Mouse (Mus musculus): ENCODE data around the gene Tm4sf19. TPM values are rescaled to one million over a fixed set of nuclear protein-coding genes. Genes with fewer than 3 reads are reported as not detected.

Gene Tm4sf19
- polyA plus RNA-seq, 1 experiment from 2014 or later = not detected

DNA sequence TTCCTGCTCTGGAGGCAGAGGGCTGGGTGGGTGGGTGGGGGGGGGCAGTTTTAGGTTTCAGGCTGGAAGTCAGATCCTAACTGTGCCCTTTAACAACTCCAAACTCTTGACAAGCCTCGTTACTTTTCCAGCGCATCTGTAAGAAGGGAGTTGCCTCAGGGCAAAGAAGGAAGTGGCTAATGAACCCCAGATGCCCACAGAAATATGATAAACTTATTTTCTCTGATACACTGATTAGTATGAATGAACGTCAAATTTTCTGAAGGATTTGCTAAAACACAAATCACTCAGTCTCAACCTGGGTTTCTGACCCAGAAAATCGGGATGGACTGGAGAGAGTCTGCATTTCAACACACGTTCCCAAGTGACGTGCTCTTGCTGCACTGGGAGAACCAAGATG lies 6.4 kb downstream of the Tm4sf19 start:
- DNase-seq (ENCODE audit: low spot score) (no peak), ATAC-seq (ENCODE audit: insufficient number of reproducible peaks, low FRiP score, low TSS enrichment, low read depth) (no peak)
- no peak overlapping the region for H3K4me2 ChIP-seq (ENCODE audit: low read depth, severe bottlenecking)
- no peak overlapping the region for H3K27ac ChIP-seq (replicated peaks; ENCODE audit: low read depth, low read length)
- WGBS = 50% methylated on average over 6 of the region's 6 CpGs
- no peak overlapping the region for H3K9ac ChIP-seq (ENCODE audit: low read length)
- H3K4me1 ChIP-seq (ENCODE audit: control insufficient read depth, insufficient read depth, low read length) = no peaks in the 10 kb centered on the region
- no peaks in the 10 kb centered on the region for H3K36me3 ChIP-seq (ENCODE audit: control insufficient read depth, insufficient read depth, low read length)
- no peaks in the 10 kb centered on the region for H3K27me3 ChIP-seq (ENCODE audit: control insufficient read depth, insufficient read depth, low read length)
- no peak overlapping the region for H3K4me3 ChIP-seq (ENCODE audit: low read depth, low read length)
- H3K9me3 ChIP-seq (ENCODE audit: control insufficient read depth, low read length) = no peaks in the 10 kb centered on the region

DNA sequence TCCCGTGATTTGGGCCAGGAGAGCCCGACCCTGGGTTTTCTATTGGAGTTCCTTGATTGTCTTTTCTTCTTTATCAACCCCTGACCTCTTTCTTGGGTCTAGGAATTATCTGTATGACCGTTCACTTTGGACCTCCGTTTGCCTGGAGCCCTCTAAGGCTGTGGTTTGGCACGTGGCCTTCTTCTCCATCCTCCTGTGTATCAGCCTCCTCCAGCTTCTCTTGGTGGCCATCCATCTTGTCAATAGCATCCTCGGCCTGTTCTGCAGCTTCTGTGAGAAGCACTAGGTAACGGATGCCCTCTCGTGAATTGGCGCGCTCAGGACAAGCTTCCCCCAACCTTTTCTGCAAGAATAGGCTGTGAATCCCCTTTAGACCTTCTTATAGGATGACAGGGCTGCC lies 7.4 kb downstream of the Tm4sf19 start:
- ATAC-seq (ENCODE audit: insufficient number of reproducible peaks, low FRiP score, low TSS enrichment, low read depth) = no peak
- Histone ChIP-seq H3K27me3 (ENCODE audit: control insufficient read depth, insufficient read depth, low read length) (no peaks in the 10 kb centered on the region), H3K4me2 (ENCODE audit: low read depth, severe bottlenecking) (no peak overlapping the region), H3K9ac (ENCODE audit: low read length) (no peak overlapping the region), H3K4me3 (ENCODE audit: low read depth, low read length) (no peak overlapping the region), H3K4me1 (ENCODE audit: control insufficient read depth, insufficient read depth, low read length) (no peaks in the 10 kb centered on the region), H3K9me3 (ENCODE audit: control insufficient read depth, low read length) (no peaks in the 10 kb centered on the region), H3K36me3 (ENCODE audit: control insufficient read depth, insufficient read depth, low read length) (no peaks in the 10 kb centered on the region), H3K27ac (replicated peaks; ENCODE audit: low read depth, low read length) (no peak overlapping the region)
- WGBS = 82% methylated on average over 10 of the region's 10 CpGs
- no peak for DNase-seq (ENCODE audit: low spot score)

DNA sequence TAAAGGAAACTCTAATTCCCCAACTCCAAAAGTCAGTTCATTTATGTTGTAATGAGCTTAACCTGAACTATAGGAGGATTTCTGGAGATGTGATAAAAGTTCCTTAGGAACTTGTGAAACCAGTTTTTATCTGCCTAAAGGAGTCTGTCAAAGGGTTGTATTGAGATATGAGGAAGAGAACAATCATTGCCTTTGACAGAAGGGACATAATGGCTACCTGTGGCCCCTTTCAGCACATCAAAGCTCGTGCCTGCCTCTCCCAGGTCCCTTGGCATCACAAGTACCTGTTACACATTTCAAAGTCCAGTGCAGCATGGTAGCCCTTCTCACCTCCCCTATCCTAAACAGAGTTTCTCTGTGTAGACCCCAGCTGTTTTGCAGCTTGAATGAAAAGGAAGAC lies 17.2 kb downstream of the Tm4sf19 start:
- no peak overlapping the region for H3K9ac ChIP-seq (ENCODE audit: low read length)
- no peak for DNase-seq (ENCODE audit: low spot score)
- ATAC-seq (ENCODE audit: insufficient number of reproducible peaks, low FRiP score, low TSS enrichment, low read depth) = no peak
- no peak overlapping the region for H3K27ac ChIP-seq (replicated peaks; ENCODE audit: low read depth, low read length)
- no peaks in the 10 kb centered on the region for H3K4me1 ChIP-seq (ENCODE audit: control insufficient read depth, insufficient read depth, low read length)
- WGBS = 40% methylated on average over 1 of the region's 1 CpGs
- no peak overlapping the region for H3K4me3 ChIP-seq (ENCODE audit: low read depth, low read length)
- no peaks in the 10 kb centered on the region for H3K36me3 ChIP-seq (ENCODE audit: control insufficient read depth, insufficient read depth, low read length)
- no peaks in the 10 kb centered on the region for H3K9me3 ChIP-seq (ENCODE audit: control insufficient read depth, low read length)
- no peaks in the 10 kb centered on the region for H3K27me3 ChIP-seq (ENCODE audit: control insufficient read depth, insufficient read depth, low read length)
- no peak overlapping the region for H3K4me2 ChIP-seq (ENCODE audit: low read depth, severe bottlenecking)

DNA sequence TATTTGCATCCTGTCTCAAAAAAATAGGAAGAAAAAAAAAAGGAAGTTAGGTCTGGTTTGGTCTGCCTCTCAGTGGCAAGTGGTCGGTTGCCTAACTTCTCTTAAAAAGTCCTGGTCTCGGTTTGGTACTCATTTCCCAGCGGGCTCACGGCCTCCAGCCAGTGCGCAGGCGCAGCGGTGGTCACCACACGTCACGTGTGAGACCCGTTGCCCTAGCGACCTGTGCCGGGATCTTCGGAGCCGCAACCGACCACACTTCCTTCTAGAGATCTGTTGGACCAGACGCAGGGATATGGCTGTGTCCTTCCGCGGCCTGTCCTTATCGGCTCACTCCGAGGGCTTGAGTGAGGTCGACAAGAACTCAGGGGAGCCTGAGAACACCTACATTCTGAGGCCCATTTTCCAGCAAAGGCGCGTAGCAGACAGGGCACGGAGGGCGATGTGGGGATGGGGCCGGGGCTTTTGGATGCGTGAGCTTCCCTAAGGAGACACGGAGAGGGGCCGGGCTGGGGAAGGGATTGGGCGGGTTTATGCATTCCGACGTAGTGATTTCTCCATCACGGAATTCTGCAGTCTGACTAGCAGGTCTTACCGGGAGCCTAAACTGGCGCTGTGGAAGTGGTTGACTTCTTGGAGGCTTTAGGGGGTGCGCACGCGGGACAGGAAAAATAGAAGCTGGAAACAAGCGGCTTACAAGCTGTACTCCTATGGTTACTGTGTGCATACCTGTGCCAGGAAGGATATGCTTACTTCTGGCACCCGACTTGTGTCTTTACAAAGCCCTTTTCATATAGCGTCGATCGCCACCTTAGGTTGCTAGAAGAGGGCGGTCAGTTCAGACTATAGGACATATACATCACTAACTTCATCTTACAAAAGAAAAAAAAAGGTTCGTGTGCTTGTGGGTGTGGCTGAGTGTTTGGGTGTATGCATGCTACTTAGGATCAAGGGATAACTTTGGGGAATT lies 19.5 kb downstream of the Tm4sf19 start, which contains the start of gene Tctex1d2:
Gene Tctex1d2, plus strand, starts transcription at position 186 of the 967 bp plus-strand sequence.
- H3K4me2 ChIP-seq (ENCODE audit: low read depth, severe bottlenecking) = peak within 1 kb of the TSS; percentile 75
- H3K36me3 ChIP-seq (ENCODE audit: control insufficient read depth, insufficient read depth, low read length) = no peaks in the 10 kb centered on the region
- H3K27me3 ChIP-seq (ENCODE audit: control insufficient read depth, insufficient read depth, low read length) = no peaks in the 10 kb centered on the region
- no peaks in the 10 kb centered on the region for H3K4me1 ChIP-seq (ENCODE audit: control insufficient read depth, insufficient read depth, low read length)
- WGBS = 1% methylated on average over 45 of the region's 45 CpGs
- ATAC-seq (ENCODE audit: insufficient number of reproducible peaks, low FRiP score, low TSS enrichment, low read depth) (peak; percentile 94), DNase-seq (ENCODE audit: low spot score) (peak; percentile 95)
- peak within 1 kb of the TSS; percentile 85 for H3K27ac ChIP-seq (replicated peaks; ENCODE audit: low read depth, low read length)
- H3K9me3 ChIP-seq (ENCODE audit: control insufficient read depth, low read length) = no peaks in the 10 kb centered on the region
- H3K4me3 ChIP-seq (ENCODE audit: low read depth, low read length) = peak within 1 kb of the TSS; percentile 58
- H3K9ac ChIP-seq (ENCODE audit: low read length) = peak within 1 kb of the TSS; percentile 74

DNA sequence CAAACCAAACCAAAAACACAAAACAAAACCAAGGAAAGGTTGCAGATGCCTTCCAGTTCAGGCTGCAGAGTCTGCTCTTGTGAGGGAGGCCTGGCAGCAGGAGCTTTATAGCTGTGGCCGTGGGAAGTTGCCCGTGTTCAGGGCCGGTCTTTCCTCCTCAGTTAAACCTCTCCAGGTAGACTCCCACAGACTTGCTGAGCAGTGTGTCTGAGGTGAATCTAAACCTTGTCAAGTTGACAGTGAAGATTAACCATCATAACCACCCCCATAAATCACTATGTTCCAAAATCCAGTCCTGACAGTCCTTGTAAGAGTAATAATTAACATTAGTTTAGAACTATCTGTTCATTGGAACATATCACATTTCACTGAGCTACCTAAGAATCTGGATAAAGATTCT lies 27.2 kb downstream of the Tm4sf19 start:
- H3K4me3 ChIP-seq (ENCODE audit: low read depth, low read length) = no peak overlapping the region
- DNase-seq (ENCODE audit: low spot score) = no peak
- H3K4me2 ChIP-seq (ENCODE audit: low read depth, severe bottlenecking) = no peak overlapping the region
- H3K9me3 ChIP-seq (ENCODE audit: control insufficient read depth, low read length) = no peaks in the 10 kb centered on the region
- no peaks in the 10 kb centered on the region for H3K27me3 ChIP-seq (ENCODE audit: control insufficient read depth, insufficient read depth, low read length)
- no peaks in the 10 kb centered on the region for H3K36me3 ChIP-seq (ENCODE audit: control insufficient read depth, insufficient read depth, low read length)
- no peak for ATAC-seq (ENCODE audit: insufficient number of reproducible peaks, low FRiP score, low TSS enrichment, low read depth)
- H3K27ac ChIP-seq (replicated peaks; ENCODE audit: low read depth, low read length) = no peak overlapping the region
- H3K9ac ChIP-seq (ENCODE audit: low read length) = no peak overlapping the region
- WGBS = 84% methylated on average over 3 of the region's 3 CpGs
- H3K4me1 ChIP-seq (ENCODE audit: control insufficient read depth, insufficient read depth, low read length) = 0 out of 2 replicates have a peak, but pooled peaks cover 3% of the 10 kb centered on the region

DNA sequence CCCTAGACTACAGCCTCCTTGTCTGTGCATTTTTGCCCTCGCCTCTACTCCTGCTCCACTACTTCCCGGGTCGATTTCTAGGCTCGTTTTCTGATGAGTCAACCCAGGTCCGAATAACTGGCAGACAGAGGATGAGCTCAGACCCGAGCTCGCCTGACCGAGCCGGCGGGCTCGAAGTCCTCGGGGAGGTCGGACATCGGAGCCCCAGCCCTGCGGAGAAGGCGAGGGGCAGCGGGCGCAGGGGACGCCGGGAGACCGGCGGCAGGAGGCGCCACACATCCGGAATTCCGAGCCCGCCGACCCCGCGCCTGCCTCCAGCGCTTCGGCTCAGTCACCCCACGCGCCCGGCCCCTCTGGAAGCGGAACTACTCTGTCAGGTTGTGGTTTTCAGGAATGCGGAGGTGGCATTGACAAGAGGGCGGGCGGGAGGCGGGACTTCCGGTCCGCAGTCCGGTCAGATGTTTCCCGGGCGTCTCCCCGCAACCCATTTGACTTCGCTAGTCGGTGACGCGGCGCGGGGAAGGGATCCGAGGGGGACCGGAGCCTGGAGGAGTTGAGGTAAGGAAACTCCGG lies 30.3 kb downstream of the Tm4sf19 start, which contains the start of gene Pcyt1a:
Gene Pcyt1a, plus strand, starts transcription at position 448 of the 573 bp plus-strand sequence.
- no peaks in the 10 kb centered on the region for H3K27me3 ChIP-seq (ENCODE audit: control insufficient read depth, insufficient read depth, low read length)
- DNase-seq (ENCODE audit: low spot score) (peak; percentile 95), ATAC-seq (ENCODE audit: insufficient number of reproducible peaks, low FRiP score, low TSS enrichment, low read depth) (peak; percentile 92)
- 0 out of 2 replicates have a peak, but pooled peaks cover 3% of the 10 kb centered on the region for H3K4me1 ChIP-seq (ENCODE audit: control insufficient read depth, insufficient read depth, low read length)
- H3K4me2 ChIP-seq (ENCODE audit: low read depth, severe bottlenecking) = peak within 1 kb of the TSS; percentile 95
- peak within 1 kb of the TSS; percentile 56; the same call in 1 of the 2 replicates for H3K27ac ChIP-seq (replicated peaks; ENCODE audit: low read depth, low read length)
- H3K36me3 ChIP-seq (ENCODE audit: control insufficient read depth, insufficient read depth, low read length) = no peaks in the 10 kb centered on the region
- peak within 1 kb of the TSS; percentile 72 for H3K4me3 ChIP-seq (ENCODE audit: low read depth, low read length)
- H3K9ac ChIP-seq (ENCODE audit: low read length) = peak within 1 kb of the TSS; percentile 74
- no peaks in the 10 kb centered on the region for H3K9me3 ChIP-seq (ENCODE audit: control insufficient read depth, low read length)
- under 1% methylated on average over 54 of the region's 54 CpGs for WGBS

DNA sequence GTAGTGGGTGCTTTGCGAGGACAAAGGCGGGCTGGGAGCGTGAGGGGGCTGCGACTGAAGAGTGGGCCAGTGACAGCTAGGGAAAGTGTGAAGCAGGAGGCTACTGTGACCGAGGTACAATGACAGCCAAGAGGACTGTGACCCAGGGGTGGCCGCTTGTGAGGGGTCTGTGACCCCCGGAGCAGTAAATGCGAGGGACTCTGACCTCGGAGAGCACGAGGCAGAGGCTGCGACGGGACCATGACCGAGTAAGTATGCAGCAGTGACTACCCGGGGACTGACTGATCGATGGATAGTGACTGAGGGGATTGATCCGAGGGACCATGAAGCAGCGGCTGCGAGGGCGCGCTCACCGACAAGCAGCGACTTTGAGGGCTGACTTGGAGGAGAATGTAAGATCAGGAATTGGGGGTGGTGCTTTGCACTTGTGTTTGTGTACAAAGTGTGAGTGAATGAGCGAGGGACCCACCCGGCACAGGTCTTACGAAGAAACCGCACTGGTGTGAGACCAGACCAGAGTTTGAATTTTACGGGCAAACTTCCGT lies 30.8 kb downstream of the Tm4sf19 start:
- ATAC-seq (ENCODE audit: insufficient number of reproducible peaks, low FRiP score, low TSS enrichment, low read depth) (peak; percentile 75), DNase-seq (ENCODE audit: low spot score) (no peak)
- Histone ChIP-seq H3K27ac (replicated peaks; ENCODE audit: low read depth, low read length) (no peak overlapping the region; the same call in 1 of the 2 replicates), H3K4me2 (ENCODE audit: low read depth, severe bottlenecking) (peak overlapping the region; percentile 95), H3K27me3 (ENCODE audit: control insufficient read depth, insufficient read depth, low read length) (no peaks in the 10 kb centered on the region), H3K9me3 (ENCODE audit: control insufficient read depth, low read length) (no peaks in the 10 kb centered on the region), H3K36me3 (ENCODE audit: control insufficient read depth, insufficient read depth, low read length) (no peaks in the 10 kb centered on the region), H3K4me3 (ENCODE audit: low read depth, low read length) (peak overlapping the region; percentile 72), H3K9ac (ENCODE audit: low read length) (peak overlapping the region; percentile 74), H3K4me1 (ENCODE audit: control insufficient read depth, insufficient read depth, low read length) (0 out of 2 replicates have a peak, but pooled peaks cover 3% of the 10 kb centered on the region)
- 2% methylated on average over 28 of the region's 28 CpGs for WGBS

DNA sequence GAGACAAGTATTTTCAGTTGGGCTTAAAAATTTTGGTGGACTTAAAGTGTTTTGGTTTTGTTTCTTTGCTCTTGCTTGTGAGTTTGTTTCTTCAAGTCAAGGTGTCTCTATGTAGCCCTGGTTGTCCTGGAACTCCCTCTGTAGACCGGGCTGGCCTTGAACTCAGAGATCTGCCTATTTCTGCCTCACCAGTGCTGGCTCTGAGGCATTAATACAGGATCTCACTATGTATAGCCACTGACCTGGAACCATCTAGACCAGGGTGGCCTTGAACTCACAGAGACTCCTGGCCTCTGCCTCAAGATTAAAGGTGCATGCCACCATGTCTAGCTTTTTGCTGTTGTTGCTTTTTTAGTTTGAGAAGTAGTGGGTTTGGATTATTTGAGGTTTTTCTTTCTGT lies 31.6 kb downstream of the Tm4sf19 start:
- H3K27me3 ChIP-seq (ENCODE audit: control insufficient read depth, insufficient read depth, low read length) = no peaks in the 10 kb centered on the region
- H3K4me1 ChIP-seq (ENCODE audit: control insufficient read depth, insufficient read depth, low read length) = 0 out of 2 replicates have a peak, but pooled peaks cover 3% of the 10 kb centered on the region
- 0 out of 2 replicates have a peak overlapping the region, but pooled peaks have one; percentile 74 for H3K9ac ChIP-seq (ENCODE audit: low read length)
- ATAC-seq (ENCODE audit: insufficient number of reproducible peaks, low FRiP score, low TSS enrichment, low read depth) (no peak), DNase-seq (ENCODE audit: low spot score) (no peak)
- no peak overlapping the region for H3K27ac ChIP-seq (replicated peaks; ENCODE audit: low read depth, low read length)
- no peaks in the 10 kb centered on the region for H3K36me3 ChIP-seq (ENCODE audit: control insufficient read depth, insufficient read depth, low read length)
- H3K4me3 ChIP-seq (ENCODE audit: low read depth, low read length) = no peak overlapping the region
- WGBS = 93% methylated on average over 1 of the region's 1 CpGs
- no peaks in the 10 kb centered on the region for H3K9me3 ChIP-seq (ENCODE audit: control insufficient read depth, low read length)
- H3K4me2 ChIP-seq (ENCODE audit: low read depth, severe bottlenecking) = peak overlapping the region; percentile 95; the same call in 1 of the 2 replicates

All from limb, embryonic 11.5 days (tissue).